Mouse (Mus musculus): ENCODE results near the gene Rhbdl2.

The Rhbdl2 gene

DNA sequence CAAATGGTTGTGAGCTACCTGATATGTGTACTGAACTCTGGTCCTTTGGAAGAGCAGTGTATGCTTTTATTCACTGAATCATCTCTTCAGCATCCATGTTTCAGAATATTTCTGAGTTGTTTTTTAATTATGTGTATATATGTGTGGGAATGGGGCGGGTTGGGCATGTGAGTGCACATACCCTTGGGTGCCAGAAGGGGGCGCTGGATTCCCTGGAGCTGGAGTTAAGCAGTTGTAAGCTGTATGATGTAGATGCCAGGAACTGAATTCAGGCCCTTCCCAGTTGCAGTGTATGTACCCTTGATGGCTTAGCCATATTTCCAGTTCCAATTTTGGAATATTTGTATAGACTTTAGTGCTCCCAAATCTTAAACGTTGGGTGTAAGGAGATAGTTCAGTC, 24.9 kb downstream of the Rhbdl2 start:
- intact Hi-C loops (cut with DNase I), result no loop called here

DNA sequence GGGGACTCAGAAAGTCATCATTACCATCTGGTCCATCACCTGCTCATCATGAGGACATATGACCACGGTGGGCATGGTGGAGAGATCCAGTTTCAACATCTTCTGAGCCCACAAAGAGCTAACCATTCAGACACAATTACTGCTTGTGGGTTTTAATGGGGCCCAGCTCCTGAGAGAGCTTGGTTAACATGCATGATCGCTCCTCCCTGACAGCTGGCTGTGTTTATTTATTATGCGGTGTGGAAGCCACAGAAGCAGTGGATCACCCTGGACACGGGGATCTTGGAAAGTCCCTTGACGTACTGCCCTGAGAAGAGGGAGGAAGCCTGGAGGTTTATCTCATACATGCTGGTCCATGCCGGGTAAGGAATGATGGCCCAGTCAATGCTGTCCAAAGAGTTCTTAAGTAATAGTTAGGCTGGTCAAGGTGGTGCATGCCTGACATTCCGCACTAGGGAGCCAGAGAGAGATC, 26.4 kb downstream of the Rhbdl2 start:
- intact Hi-C loops (cut with DNase I), result no loop called here

DNA sequence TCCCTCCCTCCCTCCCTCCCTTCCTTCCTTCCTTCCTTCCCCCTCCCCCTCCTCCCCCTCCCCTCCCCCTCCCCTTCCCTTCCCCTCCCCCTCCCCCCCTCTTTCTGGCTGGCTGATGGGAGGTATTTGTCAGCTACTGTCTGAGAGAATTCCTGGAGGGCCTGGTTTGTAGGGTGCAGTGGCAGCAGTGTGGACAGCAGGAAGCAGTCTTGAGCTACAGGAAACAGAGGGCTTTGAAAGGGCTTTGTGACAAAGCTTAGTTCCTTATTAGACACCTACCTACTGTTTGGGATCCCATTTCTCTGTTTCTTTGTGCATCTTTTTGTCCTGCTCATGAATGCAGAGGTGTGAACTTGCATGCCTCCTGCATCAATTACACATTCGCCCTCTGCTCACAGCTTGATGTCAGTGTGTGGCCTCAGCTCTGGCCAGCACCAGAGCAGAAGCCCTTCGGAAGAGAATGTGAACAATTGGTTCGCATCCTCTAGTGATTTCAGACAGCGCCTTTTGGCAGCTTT, 31.5 kb downstream of the Rhbdl2 start:
- intact Hi-C loops (cut with DNase I), result loop anchor here (5.0 kb wide), 1 partner anchor 78 kb away; no protein-coding TSS in a partner anchor

DNA sequence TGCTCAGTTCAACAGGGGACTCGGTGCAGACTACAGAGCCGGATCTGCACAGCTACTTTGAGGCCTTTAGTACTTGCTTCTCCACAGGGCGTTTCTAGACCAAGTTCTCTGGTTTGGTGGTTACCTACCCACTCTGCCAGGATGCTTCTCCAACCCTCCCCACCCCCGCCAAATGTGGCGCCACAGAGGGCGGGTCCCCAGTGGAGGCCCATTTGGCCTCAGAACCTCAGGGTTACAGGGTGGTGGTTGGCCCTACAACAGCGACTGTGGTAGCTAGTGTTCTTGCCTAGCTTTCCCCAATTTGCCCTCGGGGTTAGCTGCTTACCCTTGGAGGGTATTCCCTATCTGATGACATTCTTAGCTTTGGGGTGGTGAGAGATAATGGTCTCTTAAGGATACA, 54.5 kb downstream of the Rhbdl2 start:
- intact Hi-C loops (cut with DNase I), result no loop called here

DNA sequence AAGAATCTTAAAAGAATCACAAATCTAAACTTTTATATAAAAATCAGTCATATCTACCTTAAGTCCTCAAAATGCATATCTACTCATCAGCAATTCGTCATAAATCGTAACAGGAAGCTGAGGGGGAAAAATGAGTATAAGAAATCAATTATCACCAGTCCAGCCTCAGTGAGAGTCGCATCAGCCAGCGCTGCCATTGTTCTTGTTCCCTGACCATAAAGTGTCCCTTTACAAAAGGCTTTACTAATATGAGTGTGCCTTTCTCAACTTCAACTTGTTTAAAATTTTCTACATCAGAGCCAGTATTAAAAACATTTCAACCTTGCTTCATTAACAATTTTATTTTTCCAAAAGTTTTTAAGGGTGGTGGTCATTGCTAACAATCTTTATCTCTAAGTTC, 69.2 kb downstream of the Rhbdl2 start:
- intact Hi-C loops (cut with DNase I), result no loop called here

DNA sequence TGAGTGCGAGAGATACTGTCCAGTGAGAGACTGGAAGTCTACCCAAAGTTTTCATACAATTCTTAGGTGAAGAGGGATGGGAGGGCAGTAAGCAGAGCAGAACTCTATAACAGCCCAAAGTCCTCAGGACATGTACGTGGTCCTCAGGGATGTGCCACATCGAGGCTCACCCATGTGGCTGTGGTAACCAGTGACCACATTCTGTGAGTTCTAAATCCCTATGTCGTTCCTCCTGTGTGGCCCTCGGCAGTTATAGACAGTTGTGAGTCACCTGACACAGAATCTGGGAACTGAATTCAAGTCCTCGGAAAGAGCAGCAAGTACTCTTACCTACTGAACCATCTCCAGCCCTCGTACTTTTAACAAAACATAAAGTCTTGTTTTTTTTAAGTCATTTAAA, 70.4 kb downstream of the Rhbdl2 start:
- intact Hi-C loops (cut with DNase I), result no loop called here

DNA sequence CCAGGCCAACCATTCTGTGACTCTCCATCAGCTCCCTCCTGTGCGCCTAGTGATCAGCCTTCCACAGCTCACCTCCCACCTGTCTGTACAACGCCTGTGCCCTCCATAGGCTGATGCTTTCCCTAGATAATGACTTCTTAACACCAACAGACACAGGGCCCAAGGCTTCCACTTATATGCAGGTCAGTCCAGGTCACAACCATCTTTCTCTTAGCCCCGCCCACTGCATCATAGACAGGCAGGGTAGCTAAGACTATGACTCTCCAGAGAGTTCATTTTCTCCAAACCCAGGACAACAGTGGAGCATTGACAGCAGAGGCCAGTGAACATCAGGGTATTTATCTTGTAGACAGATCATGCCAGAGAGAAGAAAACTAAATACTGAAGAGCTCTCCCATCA, 71.7 kb downstream of the Rhbdl2 start, which contains the start of gene 4933427I04Rik:
Gene 4933427I04Rik (plus strand): TSS at position 301 of the 400 bp plus-strand sequence.
- intact Hi-C loops (cut with DNase I), result no loop called here

DNA sequence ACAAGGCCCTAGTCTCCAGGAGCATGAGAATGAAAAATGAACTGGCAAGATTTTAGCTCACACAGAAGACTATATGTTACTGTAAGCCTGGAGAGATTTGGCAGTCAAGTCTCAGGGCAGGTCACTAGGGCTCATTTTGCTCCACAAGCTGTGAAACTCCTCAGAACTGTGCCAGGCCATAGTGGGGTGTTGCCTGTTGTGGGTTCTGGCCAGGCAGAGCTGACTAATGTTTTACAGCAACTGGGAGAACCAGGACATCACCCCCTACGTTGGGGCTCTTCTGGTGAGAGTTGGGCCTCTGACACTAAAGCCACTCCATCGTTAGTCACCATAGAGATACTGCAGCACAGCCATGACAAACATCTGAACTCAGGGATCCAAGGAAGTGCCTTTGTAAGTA, 72.1 kb downstream of the Rhbdl2 start:
- intact Hi-C loops (cut with DNase I), result no loop called here

DNA sequence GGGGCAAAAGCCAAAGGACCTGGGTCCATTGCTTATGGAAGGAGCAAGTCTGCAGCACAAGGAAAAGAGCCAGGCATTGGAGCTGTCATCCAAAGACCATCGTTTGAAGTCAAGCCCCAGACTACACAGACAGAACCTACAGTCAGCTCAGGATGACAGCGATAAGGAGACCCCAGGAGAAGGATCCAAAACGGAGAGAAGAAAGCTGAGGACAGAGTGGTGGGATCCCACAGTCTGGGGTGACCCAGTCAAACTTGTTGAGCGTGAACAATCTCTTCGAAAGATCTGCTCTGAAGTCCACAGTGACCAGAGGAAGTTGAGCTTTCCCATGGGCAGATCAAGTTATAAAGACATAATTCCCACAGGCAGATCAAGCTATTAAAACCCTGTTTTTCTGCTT, 72.9 kb downstream of the Rhbdl2 start:
- intact Hi-C loops (cut with DNase I), result no loop called here

Data from adrenal gland (tissue).